Mouse (Mus musculus) liver, adult (tissue): Measurements from ENCODE around the gene Marveld1.

Source experiments
- GATA4 ChIP-seq: IDR thresholded peaks from 2 replicates; pipeline ENCODE4 v1.6.1; 2014; ENCODE audit warnings: mild to moderate bottlenecking, low read length; ENCODE audit not compliant: insufficient replicate concordance

Marveld1 gene

GRCm38 (mm10) chr19:42131101-42131500 lies 16.1 kb upstream of the Marveld1 start:
- TF ChIP-seq GATA4: no peak

- TF ChIP-seq GATA4: no peak
Observed at GRCm38 (mm10) chr19:42135070-42135469, 12.1 kb upstream of the Marveld1 start.

DNA sequence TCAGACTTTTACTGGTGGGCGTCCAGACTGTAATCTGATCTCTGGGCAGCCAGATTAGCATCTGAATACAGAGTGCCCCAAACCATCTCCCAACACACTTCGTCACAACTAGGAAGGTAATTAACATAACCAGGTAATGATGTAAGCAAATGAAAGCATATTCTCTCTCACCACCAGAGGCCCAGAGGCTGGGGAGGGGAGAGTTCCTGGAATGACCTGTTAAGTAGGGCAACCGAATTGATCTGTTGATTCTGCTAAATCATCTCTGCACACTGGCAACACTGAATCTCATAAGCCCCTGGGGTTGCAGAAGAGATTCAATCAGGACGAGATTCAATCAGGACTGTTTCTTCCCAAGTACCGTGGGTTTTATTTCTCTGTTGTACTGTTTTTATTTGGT lies 11.1 kb upstream of the Marveld1 start:
- TF ChIP-seq GATA4: no peak

- TF ChIP-seq GATA4: no peak
Observed at GRCm38 (mm10) chr19:42137167-42137672, 10.0 kb upstream of the Marveld1 start.

- TF ChIP-seq GATA4: no peak
Observed at GRCm38 (mm10) chr19:42138517-42139285, 8.5 kb upstream of the Marveld1 start.

DNA sequence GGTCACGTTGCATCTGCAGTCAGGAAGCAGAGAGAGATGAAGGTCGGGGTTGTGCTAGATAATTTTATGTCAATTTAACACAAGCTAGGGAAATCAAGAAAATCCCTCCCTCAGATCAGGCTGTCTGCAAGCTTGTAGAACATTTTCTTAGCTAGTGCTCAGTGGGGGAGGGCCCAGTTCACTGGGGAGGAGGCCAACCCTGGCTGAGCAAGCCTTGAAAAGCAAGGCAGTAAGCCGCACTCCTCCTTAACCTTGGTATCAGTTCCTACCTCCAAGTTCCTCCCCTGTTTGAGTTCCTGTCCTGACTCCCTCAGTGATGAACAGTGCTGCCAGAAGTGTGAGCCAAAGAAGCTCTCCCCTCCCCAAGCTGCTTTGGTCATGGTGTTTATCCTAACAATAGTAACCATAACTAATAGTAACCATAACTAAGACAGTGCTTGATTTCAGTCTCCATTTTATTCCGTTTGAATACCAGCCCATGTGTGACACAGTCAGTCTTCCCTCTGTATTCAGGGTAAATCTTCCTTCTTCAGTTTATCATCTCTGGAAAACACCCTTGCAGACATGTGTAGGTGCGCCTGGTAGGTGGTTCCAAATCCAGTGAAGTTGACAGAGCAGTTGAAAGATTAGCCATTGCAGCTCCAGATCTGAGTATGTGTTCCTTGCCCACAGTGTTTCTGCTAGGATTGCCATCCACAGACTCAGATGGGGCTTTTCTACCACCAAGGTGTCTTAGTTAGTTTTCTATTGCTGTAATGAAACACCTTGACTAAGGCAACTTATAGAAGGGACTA lies 7.3 kb upstream of the Marveld1 start:
- no peak for TF ChIP-seq GATA4

- no peak for TF ChIP-seq GATA4
Observed at GRCm38 (mm10) chr19:42141998-42142397, 5.2 kb upstream of the Marveld1 start.

DNA sequence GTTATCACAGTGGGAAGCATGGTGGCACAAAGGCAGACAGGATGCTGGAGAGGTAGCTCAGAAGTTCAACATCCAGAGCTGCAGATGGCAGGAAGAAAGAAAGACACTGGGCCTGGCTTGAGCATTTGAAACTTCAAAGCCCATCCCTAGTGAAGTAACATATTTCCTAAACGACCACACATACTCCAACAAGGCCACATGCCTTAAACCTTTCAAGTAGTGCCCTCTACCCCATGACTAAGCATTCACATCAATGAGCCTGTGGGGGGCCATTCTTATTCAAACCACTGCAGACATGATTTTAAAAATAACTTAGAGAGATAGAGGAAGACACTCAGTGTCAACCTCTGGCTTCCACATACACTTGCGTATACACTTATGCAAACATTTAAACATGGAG lies 4.4 kb upstream of the Marveld1 start:
- TF ChIP-seq GATA4: no peak

DNA sequence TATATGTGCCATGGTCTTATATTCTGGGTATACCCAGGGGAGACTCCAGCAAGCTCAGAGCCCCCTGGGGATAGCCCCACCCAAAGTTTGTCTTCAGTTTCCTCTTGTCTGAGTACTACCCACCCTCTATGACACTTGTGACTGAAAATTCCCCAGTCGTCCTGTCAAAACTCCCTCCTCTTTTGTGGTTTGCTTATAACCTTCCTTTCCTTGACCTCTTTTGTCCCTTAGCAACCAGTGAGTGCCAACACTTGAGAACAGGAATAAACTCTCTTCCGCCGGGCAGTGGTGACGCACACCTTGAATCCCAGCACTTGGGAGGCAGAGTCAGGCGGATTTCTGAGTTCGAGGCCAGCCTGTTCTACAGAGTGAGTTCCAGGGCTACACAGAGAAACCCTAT lies 3.1 kb upstream of the Marveld1 start:
- TF ChIP-seq GATA4: no peak

GRCm38 (mm10) chr19:42144541-42145167 lies 2.5 kb upstream of the Marveld1 start:
- no peak for TF ChIP-seq GATA4

GRCm38 (mm10) chr19:42145210-42145609 lies 2.0 kb upstream of the Marveld1 start:
- TF ChIP-seq GATA4: no peak

- TF ChIP-seq GATA4: no peak
Observed at GRCm38 (mm10) chr19:42145731-42146130, 1.5 kb upstream of the Marveld1 start.

- no peak for TF ChIP-seq GATA4
Observed at GRCm38 (mm10) chr19:42146276-42147010, 757 bp upstream of the Marveld1 start.

DNA sequence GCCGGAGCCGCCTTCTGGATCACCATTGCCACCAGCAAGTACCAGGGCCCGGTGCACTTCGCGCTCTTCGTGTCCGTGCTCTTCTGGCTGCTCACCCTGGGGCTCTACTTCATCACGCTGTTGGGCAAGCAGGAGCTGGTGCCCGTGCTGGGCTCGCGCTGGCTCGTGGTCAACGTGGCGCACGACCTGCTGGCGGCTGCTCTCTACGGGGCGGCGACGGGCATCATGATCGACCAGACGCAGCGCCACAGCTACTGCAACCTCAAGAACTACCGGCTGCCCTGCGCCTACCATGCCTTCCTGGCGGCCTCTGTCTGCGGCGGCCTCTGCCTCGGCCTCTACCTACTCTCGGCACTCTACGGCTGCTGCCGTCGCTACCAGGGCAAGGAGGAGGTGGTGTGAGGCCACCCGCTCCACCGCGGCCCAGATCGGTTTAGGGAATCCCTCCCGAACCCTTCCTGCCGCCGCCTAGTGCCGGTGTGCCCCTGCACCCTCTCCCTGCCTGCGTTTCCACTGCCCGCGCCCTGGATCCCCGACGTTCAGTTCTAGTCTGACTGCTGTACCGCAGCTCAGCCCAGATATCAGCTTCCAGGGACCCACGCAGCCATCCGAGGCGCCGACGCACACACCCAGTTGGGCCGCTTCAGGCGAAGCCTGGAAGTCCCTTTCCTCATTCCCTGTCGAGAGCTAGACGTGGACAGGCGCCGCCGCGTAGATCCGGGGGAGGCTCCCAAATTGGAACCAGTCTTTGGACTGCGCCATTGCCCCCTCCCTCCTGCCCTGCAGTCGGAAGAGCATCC lies 769 bp downstream of the Marveld1 start:
- TF ChIP-seq GATA4: no peak

GRCm38 (mm10) chr19:42148569-42148860 lies 1.3 kb downstream of the Marveld1 start:
- no peak for TF ChIP-seq GATA4

GRCm38 (mm10) chr19:42151990-42152389 lies 4.8 kb downstream of the Marveld1 start:
- TF ChIP-seq GATA4: no peak
